Mouse (Mus musculus): ENCODE measurements around the gene Rpl9. TPM values are rescaled to one million over a fixed set of nuclear protein-coding genes. Genes with fewer than 3 reads are reported as not detected.

Rpl9 gene
- total and polyA plus RNA-seq, 2 experiments from 2014 or later: 622 to 1,170 TPM

DNA sequence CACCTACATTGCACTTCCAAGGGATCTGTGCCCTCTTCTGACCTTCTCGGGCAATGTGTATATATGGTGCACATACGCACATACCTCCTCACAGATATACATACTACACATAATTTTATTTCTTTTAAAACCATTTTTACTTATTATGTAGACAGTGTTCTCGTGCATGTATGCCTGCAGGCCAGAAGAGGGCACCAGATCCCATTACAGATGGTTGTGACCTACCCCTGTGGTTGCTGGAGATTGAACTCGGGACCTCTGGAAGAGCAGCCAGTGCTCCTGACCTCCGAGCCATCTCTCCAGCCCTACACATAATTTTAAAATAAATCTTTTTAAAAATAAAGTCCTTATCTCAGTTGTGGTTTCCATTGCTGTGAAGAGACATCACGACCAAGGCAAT lies 52.9 kb downstream of the Rpl9 start:
- Histone ChIP-seq H3K9me3 (ENCODE audit: low read length) (no peaks in the 10 kb centered on the region), H3K27me3 (ENCODE audit: insufficient read depth, low read length) (no peaks in the 10 kb centered on the region), H3K9ac (replicated peaks; ENCODE audit: low read length, poor library complexity, severe bottlenecking) (no peak overlapping the region), H3K4me3 (ENCODE audit: low read depth, low read length) (no peak overlapping the region), H3K4me1 (ENCODE audit: insufficient read depth, low read length) (no peaks in the 10 kb centered on the region), H3K36me3 (ENCODE audit: insufficient read depth, low read length) (no peaks in the 10 kb centered on the region), H3K4me2 (ENCODE audit: low read depth, low read length, poor library complexity, severe bottlenecking) (no peak overlapping the region), H3K27ac (ENCODE audit: low read depth, low read length) (no peak overlapping the region)
- no peak for DNase-seq (ENCODE audit: low spot score)
- WGBS: 84% methylated on average over 6 of the region's 6 CpGs
- peak; percentile 27 for TF ChIP-seq CTCF (IDR thresholded peaks at IDR 0.05)
- no peak for ATAC-seq (ENCODE audit: low FRiP score)

Other genes starting within 250 kb of the Rpl9 start
- gene Wdr19, start 191.7 kb downstream of the Rpl9 start, total RNA-seq (2014; rRNA removed): 17.0 and 18.5 TPM in 2 replicates
- 7.6 and 9.2 TPM in 2 replicates for gene Wdr19, start 191.7 kb downstream of the Rpl9 start, polyA plus RNA-seq (2015; fragmentation: Nextera tagmentation; extraction: Ambion mirVana)
- gene Rfc1, start 55.8 kb downstream of the Rpl9 start, total RNA-seq (2014; rRNA removed): 13.7 and 22.7 TPM in 2 replicates
- 19.5 and 27.7 TPM in 2 replicates for gene Rfc1, start 55.8 kb downstream of the Rpl9 start, polyA plus RNA-seq (2015; fragmentation: Nextera tagmentation; extraction: Ambion mirVana)
- gene Klb, start 43.1 kb downstream of the Rpl9 start, total RNA-seq (2014; rRNA removed): 0.11 TPM in 1 of 2 replicates, not detected in the other
- gene Klb, start 43.1 kb downstream of the Rpl9 start, polyA plus RNA-seq (2015; fragmentation: Nextera tagmentation; extraction: Ambion mirVana): 0.10 and 0.12 TPM in 2 replicates
- 18.6 and 34.3 TPM in 2 replicates for gene Lias, start 53 bp upstream of the Rpl9 start, total RNA-seq (2014; rRNA removed)
- gene Lias, start 53 bp upstream of the Rpl9 start, polyA plus RNA-seq (2015; fragmentation: Nextera tagmentation; extraction: Ambion mirVana): 66.2 and 68.4 TPM in 2 replicates
- gene Ugdh, start 44.5 kb upstream of the Rpl9 start, total RNA-seq (2014; rRNA removed): 17.4 and 24.9 TPM in 2 replicates
- 28.7 and 29.6 TPM in 2 replicates for gene Ugdh, start 44.5 kb upstream of the Rpl9 start, polyA plus RNA-seq (2015; fragmentation: Nextera tagmentation; extraction: Ambion mirVana)
- not detected in 2 replicates for gene Gm43552, start 101.4 kb upstream of the Rpl9 start, total RNA-seq (2014; rRNA removed)
- not detected in 2 replicates for gene Gm43552, start 101.4 kb upstream of the Rpl9 start, polyA plus RNA-seq (2015; fragmentation: Nextera tagmentation; extraction: Ambion mirVana)
- gene Smim14, start 145.7 kb upstream of the Rpl9 start, total RNA-seq (2014; rRNA removed): 189 and 204 TPM in 2 replicates
- gene Smim14, start 145.7 kb upstream of the Rpl9 start, polyA plus RNA-seq (2015; fragmentation: Nextera tagmentation; extraction: Ambion mirVana): 222 and 238 TPM in 2 replicates
- 40.4 and 55.0 TPM in 2 replicates for gene Ube2k, start 145.8 kb upstream of the Rpl9 start, total RNA-seq (2014; rRNA removed)
- gene Ube2k, start 145.8 kb upstream of the Rpl9 start, polyA plus RNA-seq (2015; fragmentation: Nextera tagmentation; extraction: Ambion mirVana): 186 and 194 TPM in 2 replicates